ENCODE assay signal across 8 mouse cellular contexts in genomic region chr6:21839976-21840775, GRCm38 (mm10). TPM values are rescaled to one million over a fixed set of nuclear protein-coding genes. Genes with fewer than 3 reads are reported as not detected.
A peak's percentile ranks its signal among the peaks of the same experiment; 100 is the strongest.
DNase-seq lines count a peak whose midpoint lies in the region; ATAC-seq and TF ChIP-seq lines count a peak whose summit lies in the region.

No protein-coding gene starts in this region.

- no peak for TF ChIP-seq EP300 in heart, postnatal 0 days (IDR thresholded peaks at IDR 0.05; ENCODE audit: low read depth)

- no peak overlapping the region for H3K9ac ChIP-seq in heart, postnatal 0 days (replicated peaks; ENCODE audit: low read depth, low read length)
- no peak overlapping the region for H3K9ac ChIP-seq in neural tube, embryonic 13.5 days

- WGBS in heart, postnatal 0 days: 21% methylated on average over 9 of the region's 9 CpGs
- 11% methylated on average over 9 of the region's 9 CpGs for WGBS in neural tube, embryonic 13.5 days

- no peaks in the 10 kb centered on the region for H3K27me3 ChIP-seq in heart, postnatal 0 days (ENCODE audit: control insufficient read depth, insufficient read depth, low read length)
- no peaks in the 10 kb centered on the region for H3K27me3 ChIP-seq in neural tube, embryonic 13.5 days

- no peaks in the 10 kb centered on the region for H3K9me3 ChIP-seq in heart, postnatal 0 days (replicated peaks; ENCODE audit: control insufficient read depth, low read length)
- no peaks in the 10 kb centered on the region for H3K9me3 ChIP-seq in neural tube, embryonic 13.5 days

- H3K4me3 ChIP-seq in heart, postnatal 0 days (ENCODE audit: low read depth, low read length): no peak overlapping the region
- no peak overlapping the region for H3K4me3 ChIP-seq in neural tube, embryonic 13.5 days

- DNase-seq in adrenal gland, adult 2 months: peak; percentile 55
- no peak for DNase-seq in adrenal gland, postnatal 4 days (ENCODE audit: low spot score in 2 of 2)
- DNase-seq in NIH3T3 (ENCODE audit: low read depth) (peak; percentile 43), MN1 (ENCODE audit: low spot score) (no peak)
- no peak for DNase-seq in heart, postnatal 0 days (ENCODE audit: low spot score)
- DNase-seq in layer of hippocampus, postnatal 10 days (ENCODE audit: low spot score in 2 of 2): peak; percentile 16 to 37
- no peak for DNase-seq in spleen, adult 12 weeks (ENCODE audit: low spot score)

- no peak for TF ChIP-seq CTCF in heart, postnatal 0 days (IDR thresholded peaks at IDR 0.05; ENCODE audit: low read depth)

- H3K27ac ChIP-seq in heart, postnatal 0 days (ENCODE audit: low read depth): peak overlapping the region; percentile 5; the same call in 1 of the 2 replicates
- H3K27ac ChIP-seq in neural tube, embryonic 13.5 days (replicated peaks): 0 out of 2 replicates have a peak overlapping the region, but pooled peaks have one; percentile 33

- H3K4me1 ChIP-seq in heart, postnatal 0 days (ENCODE audit: control insufficient read depth, insufficient read depth): peaks cover 20% of the 10 kb centered on the region
- H3K4me1 ChIP-seq in neural tube, embryonic 13.5 days (replicated peaks): peaks cover 20% of the 10 kb centered on the region

- ATAC-seq in heart, postnatal 0 days (ENCODE audit: insufficient read depth, low read depth): peak; percentile 17; the same call in 1 of the 2 replicates
- peak; percentile 91 for ATAC-seq in neural tube, embryonic 13.5 days (ENCODE audit: low read depth)

- peaks cover 11% of the 10 kb centered on the region for H3K36me3 ChIP-seq in heart, postnatal 0 days (replicated peaks; ENCODE audit: control insufficient read depth, insufficient read depth, low read length)
- H3K36me3 ChIP-seq in neural tube, embryonic 13.5 days: peaks cover 11% of the 10 kb centered on the region

- H3K4me2 ChIP-seq in heart, postnatal 0 days (ENCODE audit: low read depth, low read length): no peak overlapping the region
- peak overlapping the region; percentile 7; the same call in 1 of the 2 replicates for H3K4me2 ChIP-seq in neural tube, embryonic 13.5 days

RNA-seq across cellular contexts. Expression of gene Tspan12, which starts 12.1 kb away (rescaled TPM):
- 100 to 1,000 TPM; 114 to 198 TPM for total RNA-seq in adrenal gland, adult 2 months (2021)
- 15.4 TPM in 2 replicates for polyA plus RNA-seq in adrenal gland, adult 2 months (2012; rRNA removed)
- total RNA-seq in adrenal gland, postnatal 4 days (2021): 100 to 1,000 TPM; 114 to 129 TPM
- 32.3 and 37.4 TPM in 2 replicates for total RNA-seq in heart, postnatal 0 days (2014; rRNA removed; ENCODE audit: low replicate concordance)
- 83.6 and 95.1 TPM in 2 replicates for polyA plus RNA-seq in heart, postnatal 0 days (2015; fragmentation: Nextera tagmentation; extraction: Ambion mirVana)
- 10 to 100 TPM; 27.9 to 33.2 TPM for total RNA-seq in layer of hippocampus, postnatal 10 days (2021)
- 77.5 and 78.9 TPM in 2 replicates for polyA plus RNA-seq in neural tube, embryonic 13.5 days (2015; fragmentation: Nextera tagmentation; extraction: Ambion mirVana)

Comparison
In these comparisons a context has a peak if more than half of its experiments do, and no peak if none do; other contexts are left out.
1. DNase-seq: peak in adrenal gland, adult 2 months (single experiment), NIH3T3 (single experiment) and layer of hippocampus, postnatal 10 days (2 of 2); none in adrenal gland, postnatal 4 days (0 of 2), heart, postnatal 0 days (single experiment), MN1 (single experiment) and spleen, adult 12 weeks (single experiment).